Mouse (Mus musculus) small intestine, adult 10 weeks (tissue): ENCODE data around the gene Alg5. TPM values are rescaled to one million over a fixed set of nuclear protein-coding genes. Genes with fewer than 3 reads are reported as not detected.

ENCODE experiments used
- polyA plus RNA-seq: library from polyadenylated mRNA; stranded (reverse); fragments of 350-450 nt; fragmentation: Illumina TruSeq; extraction: RNeasy Lipid Tissue Mini Kit (QIAGEN cat#74804); gene quantifications from one replicate; pipeline ENCODE4 v1.2.3, GENCODE M21; 2014; ENCODE audit warnings: low replicate concordance

Gene Alg5
- 27.2 TPM for polyA plus RNA-seq

DNA sequence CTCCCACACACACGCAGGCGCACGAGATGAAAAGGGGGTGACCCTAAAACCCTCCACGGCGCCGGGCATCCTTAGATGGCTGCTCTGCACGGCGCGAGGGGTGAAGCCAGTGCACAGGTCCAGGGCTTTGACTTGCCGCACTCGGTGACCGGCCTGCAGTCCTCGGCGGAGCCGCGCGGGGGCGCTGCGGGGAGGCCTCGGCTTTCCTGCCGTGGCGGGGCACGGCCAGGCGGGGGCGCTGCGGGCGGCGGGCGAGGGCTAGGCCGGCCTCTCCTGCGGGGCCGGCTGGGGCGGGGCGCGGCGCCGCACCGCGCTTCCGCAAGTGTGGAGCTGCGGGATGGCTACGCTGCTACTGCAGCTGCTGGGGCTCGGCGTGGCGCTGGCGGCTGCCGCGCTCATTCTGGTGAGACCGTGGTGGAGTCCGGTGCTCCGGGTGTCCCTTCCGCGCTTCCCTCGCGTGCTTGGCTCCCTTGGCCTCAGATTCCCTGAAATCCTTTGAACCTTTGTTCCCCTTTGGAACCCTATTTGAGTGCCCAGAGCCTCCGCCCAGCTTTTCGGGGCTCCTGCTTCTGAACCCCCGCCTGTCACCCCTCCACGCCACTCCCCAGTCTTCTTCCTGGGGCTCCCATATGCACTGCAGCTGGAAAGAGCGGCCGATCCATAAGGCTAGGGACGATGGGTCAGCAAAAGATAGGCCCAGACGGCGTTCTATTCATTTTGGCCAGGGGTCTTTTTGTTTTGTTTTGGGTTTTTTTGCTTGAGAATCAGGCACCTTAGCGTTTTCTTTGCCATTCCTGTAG lies at the start of gene Alg5, which contains the start of gene Exosc8:
Gene Alg5 (plus strand): TSS at position 293 of the 800 bp plus-strand sequence.
Gene Exosc8 (minus strand): TSS at position 147 of the 800 bp plus-strand sequence.

DNA sequence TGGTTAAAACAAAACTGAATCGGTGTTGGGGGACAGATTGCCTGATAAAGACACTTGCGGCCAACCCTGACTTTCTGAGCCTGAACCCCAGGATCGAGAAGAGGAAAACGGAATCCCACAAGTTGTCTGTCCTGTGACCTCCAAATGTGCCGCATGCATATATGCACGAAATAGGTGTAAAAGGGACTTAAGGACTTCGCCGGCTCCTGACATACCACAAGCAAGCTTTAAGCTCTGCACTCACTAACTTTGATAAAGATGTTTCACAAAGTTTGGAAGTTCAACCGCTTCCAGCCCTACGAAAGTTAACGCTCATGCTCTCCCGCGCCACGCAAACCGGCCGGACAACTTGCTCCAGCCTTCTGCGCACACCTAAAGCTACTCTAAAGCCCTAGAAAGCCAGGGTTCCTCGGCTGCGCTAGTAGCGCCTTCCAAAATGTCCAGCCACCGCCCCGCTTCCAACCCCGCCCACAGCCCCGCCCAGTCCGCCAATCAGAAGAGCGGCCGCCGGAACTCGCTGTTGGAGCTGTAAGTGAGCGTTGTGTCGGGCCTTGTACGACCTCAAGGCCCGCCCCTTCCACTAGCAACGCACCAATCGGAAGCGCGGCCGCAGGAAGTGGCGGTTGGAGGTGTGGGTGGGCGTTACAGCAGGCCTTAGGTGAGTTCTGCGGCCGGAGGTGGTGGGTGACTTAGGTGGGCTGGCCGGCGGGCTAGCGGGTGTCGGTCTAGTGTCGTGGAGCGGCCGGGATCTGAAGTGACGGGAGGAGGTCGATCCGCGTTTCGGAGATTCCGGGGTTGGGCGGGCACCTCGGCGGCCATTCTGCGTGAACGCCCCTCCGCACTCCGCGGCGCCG lies 42.9 kb upstream of the Alg5 start, which contains the start of gene Supt20:
Gene Supt20 (plus strand): TSS at position 606 of the 854 bp plus-strand sequence.

GRCm38 (mm10) chr3:54714253-54714652 lies 21.1 kb upstream of the Alg5 start, which contains the start of gene Gm21958:
Gm21958 (minus strand) TSS chr3:54714353.

DNA sequence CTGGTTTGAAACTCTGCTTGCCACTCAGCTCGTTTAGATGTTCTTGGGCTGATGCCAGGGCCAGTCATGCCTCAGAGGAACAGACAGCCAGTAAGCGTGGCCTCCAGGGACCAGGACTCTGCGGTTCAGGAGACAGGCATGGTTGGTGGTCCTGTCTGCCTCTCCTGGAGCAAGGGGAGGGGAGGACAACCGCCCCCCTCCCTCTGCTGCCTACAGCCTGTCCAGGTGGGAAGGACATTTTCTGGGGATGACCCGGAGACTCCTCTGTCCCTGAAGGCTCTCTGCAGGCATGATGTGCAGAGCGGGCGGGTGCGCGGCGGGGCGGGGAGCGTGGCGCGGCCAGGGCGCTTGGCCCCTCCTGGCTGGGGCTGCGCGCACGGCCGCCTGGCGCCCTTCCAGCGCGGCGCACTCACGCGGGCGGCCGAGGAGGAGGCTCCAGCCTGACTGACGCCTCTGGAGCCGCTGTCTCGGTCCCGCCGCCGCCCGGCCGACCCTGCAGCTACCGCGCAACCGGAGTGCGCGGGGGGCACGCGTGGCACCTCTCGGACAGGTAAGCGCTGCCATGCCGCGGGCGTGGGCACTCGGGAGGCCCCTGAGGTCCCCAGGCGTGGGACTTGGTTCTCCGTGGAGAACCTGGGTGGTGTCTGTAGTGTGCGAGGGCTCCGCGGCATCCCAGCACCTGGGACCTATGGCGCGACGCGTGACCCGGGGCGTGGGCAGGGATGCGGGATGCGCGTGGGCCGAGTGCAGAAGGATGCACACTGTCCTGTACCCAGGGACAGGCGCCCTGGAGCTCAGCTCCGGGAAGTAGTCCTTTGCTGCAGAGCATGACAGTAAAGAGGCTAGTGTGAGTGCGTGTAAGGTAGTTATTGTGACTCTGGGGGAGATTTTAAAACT lies 20.1 kb downstream of the Alg5 start, which contains the start of gene Smad9:
Gene Smad9 (plus strand): TSS at position 438 of the 897 bp plus-strand sequence.

Other genes with a start within 250 kb of the Alg5 start
- 83.6 TPM for gene Supt20, start 42.7 kb upstream of the Alg5 start, polyA plus RNA-seq
- gene Gm21958, start 21.2 kb upstream of the Alg5 start, polyA plus RNA-seq: not detected
- gene Exosc8, start 146 bp upstream of the Alg5 start, polyA plus RNA-seq: 21.4 TPM
- 5.2 TPM for gene Smad9, start 20.0 kb downstream of the Alg5 start, polyA plus RNA-seq
- gene Rfxap, start 72.3 kb downstream of the Alg5 start, polyA plus RNA-seq: 13.7 TPM
- 2.6 TPM for gene Sertm1, start 180.3 kb downstream of the Alg5 start, polyA plus RNA-seq